Mouse (Mus musculus) bone marrow macrophage, adult 2 months (primary cell): ENCODE results near the gene Ift52.

Experiments used
- CTCF ChIP-seq: IDR thresholded peaks from 2 replicates; pipeline ENCODE4 v1.5.1; 2012; ENCODE audit warnings: low read depth, mild to moderate bottlenecking, low read length, moderate library complexity
- POLR2A ChIP-seq: IDR thresholded peaks from 2 replicates; pipeline ENCODE4 v1.6.1; 2012; ENCODE audit warnings: mild to moderate bottlenecking, low read depth, low read length, borderline replicate concordance

DNA sequence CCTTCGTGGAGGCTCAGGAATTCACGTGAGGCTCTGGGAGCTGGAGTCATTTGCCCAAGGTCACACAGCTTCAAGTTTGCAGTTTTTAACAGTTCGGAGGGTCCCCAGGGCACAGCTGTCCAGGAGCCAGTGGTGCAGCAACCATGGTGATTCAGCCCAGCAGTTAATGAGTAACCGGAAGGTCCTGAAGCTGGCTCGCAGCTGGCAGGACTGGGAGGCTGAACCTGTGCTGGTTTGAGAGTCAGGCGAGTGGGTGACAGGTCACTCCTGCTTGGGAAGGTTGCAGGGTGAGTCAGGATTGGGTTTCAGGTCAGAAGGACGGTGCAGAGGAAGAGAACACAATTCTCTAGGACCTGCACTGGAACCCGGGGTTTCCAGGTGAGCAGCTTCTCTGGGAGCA lies 29.9 kb upstream of the Ift52 start, which contains the start of gene Sgk2:
- no peak for TF ChIP-seq POLR2A
- TF ChIP-seq CTCF: no peak
